Mouse (Mus musculus) mouse trophoblast stem cell (cell line): Measurements from ENCODE around the gene Aox3.

Experiments
- in situ Hi-C, 2 experiments: fragments of 300-500 bp; cut with MseI, MboI; formaldehyde crosslinking; loops; 2 replicates in 1 of 2; 3 replicates in 1 of 2; pipeline ENCODE4 v1.15.1; 2025

Gene Aox3

GRCm38 (mm10) chr1:58197023-58197422 lies 84.1 kb downstream of the Aox3 start:
- in situ Hi-C loops, result no loop called here

GRCm38 (mm10) chr1:58198386-58198785 lies 85.5 kb downstream of the Aox3 start:
- in situ Hi-C loops, result no loop called here

- in situ Hi-C loops, result no loop called here
These were observed 97.3 kb downstream of the Aox3 start, which contains the start of gene Aox4 for GRCm38 (mm10) chr1:58210203-58210602. Gene Aox4, plus strand, starts transcription at chr1:58210397.

GRCm38 (mm10) chr1:58212805-58213204 lies 99.9 kb downstream of the Aox3 start:
- in situ Hi-C loops, result no loop called here

GRCm38 (mm10) chr1:58213838-58214237 lies 100.9 kb downstream of the Aox3 start:
- in situ Hi-C loops, result no loop called here

- in situ Hi-C loops, result no loop called here
These were observed 102.4 kb downstream of the Aox3 start for GRCm38 (mm10) chr1:58215353-58215752.

- in situ Hi-C loops, result no loop called here
These were observed 103.1 kb downstream of the Aox3 start for GRCm38 (mm10) chr1:58215956-58216532.

- in situ Hi-C loops, result no loop called here
These were observed 108.1 kb downstream of the Aox3 start for GRCm38 (mm10) chr1:58221070-58221469.

GRCm38 (mm10) chr1:58221879-58222278 lies 108.9 kb downstream of the Aox3 start:
- in situ Hi-C loops, result no loop called here

GRCm38 (mm10) chr1:58228086-58228485 lies 115.2 kb downstream of the Aox3 start:
- in situ Hi-C loops, result no loop called here

- in situ Hi-C loops, result no loop called here
These were observed 116.0 kb downstream of the Aox3 start for GRCm38 (mm10) chr1:58228916-58229315.

GRCm38 (mm10) chr1:58229774-58230173 lies 116.8 kb downstream of the Aox3 start:
- in situ Hi-C loops, result no loop called here

- in situ Hi-C loops, result no loop called here
These were observed 117.6 kb downstream of the Aox3 start for GRCm38 (mm10) chr1:58230542-58230941.

- in situ Hi-C loops, result no loop called here
These were observed 122.5 kb downstream of the Aox3 start for GRCm38 (mm10) chr1:58235405-58235804.

GRCm38 (mm10) chr1:58237527-58238299 lies 124.8 kb downstream of the Aox3 start:
- in situ Hi-C loops, result no loop called here

- in situ Hi-C loops, result no loop called here
These were observed 125.5 kb downstream of the Aox3 start for GRCm38 (mm10) chr1:58238440-58238839.

- in situ Hi-C loops, result no loop called here
These were observed 126.0 kb downstream of the Aox3 start for GRCm38 (mm10) chr1:58238961-58239360.

- in situ Hi-C loops, result no loop called here
These were observed 127.4 kb downstream of the Aox3 start for GRCm38 (mm10) chr1:58240347-58240746.

GRCm38 (mm10) chr1:58244487-58244886 lies 131.6 kb downstream of the Aox3 start:
- in situ Hi-C loops, result no loop called here

GRCm38 (mm10) chr1:58248518-58248917 lies 135.6 kb downstream of the Aox3 start:
- in situ Hi-C loops, result no loop called here
